Mouse (Mus musculus) spleen, postnatal 10 days (tissue): ENCODE data around the gene Gm45808.
"Not testable (repeated sequence)": the region's sequence is repeated elsewhere in the genome, so short reads cannot be mapped to it uniquely, and the experiment has no call there.

ENCODE experiments used
- DNase-seq, 2 experiments: peaks; one replicate each; pipeline ENCODE4 v3.0.0; 2021 to 2022; ENCODE audit warnings: low spot score in 2 of 2

Gm45808 gene

DNA sequence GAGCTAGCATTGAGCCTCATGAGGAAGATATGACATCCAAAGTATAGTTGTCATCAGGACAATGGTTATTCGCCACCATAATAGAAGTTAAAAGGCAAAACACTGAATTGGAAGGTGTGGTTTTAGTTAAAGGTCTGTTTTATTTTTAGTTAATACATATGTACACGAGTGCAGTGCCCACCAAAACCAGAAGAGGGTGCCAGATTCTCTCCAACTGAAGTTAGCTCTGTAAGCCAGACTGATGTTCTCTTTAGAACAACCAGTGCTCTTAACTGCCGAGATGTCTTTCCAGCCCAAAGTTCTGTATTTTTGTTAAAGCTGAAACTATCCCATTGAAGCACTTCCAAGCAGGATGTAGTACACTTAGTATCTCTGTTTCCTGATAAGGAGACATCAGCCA, 15.7 kb downstream of the Gm45808 start:
- peak; percentile 79 to 90 for DNase-seq

DNA sequence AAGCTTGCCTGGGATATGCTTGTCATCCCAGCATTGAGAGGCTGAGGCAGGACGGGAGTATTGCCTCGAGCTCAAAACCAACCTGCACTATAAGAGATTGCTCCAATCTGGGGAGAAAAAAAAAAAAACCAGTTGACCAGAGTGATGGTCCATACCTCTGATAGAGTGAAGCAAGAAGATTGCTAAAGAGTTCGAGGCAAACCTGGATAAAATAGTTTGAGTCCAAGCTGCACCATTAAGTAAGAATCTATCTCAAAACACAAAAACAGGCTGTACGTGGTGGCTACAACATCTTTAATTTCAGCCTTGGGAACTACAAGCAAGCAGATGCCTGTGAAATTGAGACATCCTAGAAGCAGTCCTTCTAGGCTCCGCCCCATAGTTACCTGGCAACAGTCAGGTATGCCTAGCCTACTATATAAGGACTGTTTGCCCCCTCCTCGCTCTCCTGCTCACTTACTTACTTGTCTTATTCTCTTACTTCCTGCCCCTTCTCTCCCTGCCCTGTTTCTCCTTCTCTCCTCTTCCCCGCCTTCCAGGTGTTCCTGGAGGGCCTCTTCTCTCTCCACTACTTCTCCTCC, 19.4 kb downstream of the Gm45808 start:
- DNase-seq = no peak

DNA sequence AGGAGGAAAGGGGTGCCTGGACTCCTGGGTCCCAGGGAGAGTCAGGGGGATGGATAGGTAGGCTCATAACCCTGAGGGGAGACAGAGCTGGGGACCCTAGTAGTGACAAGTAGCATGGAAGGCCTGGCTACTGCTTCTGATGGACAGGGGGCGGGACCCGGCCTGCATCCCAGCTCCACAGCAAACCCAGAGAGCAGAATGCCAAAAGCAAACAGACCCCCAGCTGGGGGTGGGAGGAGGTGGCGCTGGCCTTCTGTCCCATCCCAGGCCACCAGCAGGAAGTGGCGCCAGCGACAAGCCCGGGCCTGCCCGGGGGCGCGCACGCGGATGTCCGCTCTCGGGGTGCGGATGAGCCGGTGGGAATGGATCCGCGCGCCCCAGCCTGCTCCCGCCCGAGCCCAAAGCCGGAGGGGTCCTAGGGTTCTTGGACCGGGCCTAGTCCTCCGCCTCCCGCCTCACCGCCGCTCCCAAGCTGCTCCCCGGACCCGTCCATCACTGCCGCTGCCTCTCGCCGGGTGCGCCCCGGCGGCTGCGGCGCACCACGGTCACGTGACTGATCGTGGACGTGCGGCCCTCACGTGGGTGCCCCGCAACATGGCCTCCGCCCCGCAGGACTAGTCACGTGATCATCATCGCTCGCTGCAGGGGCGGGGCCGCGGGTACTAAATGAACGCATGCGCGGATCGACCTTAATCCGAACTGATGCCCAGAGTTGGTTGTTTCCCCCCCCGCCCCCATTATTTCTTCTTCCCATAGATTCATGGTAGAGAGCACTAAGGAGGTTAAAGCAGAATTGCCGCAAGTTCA, 20.1 kb downstream of the Gm45808 start, which contains the start of gene Bax:
Gene Bax, minus strand, starts transcription at position 616 of the 807 bp plus-strand sequence.
- DNase-seq = peak; percentile 91 to 97

DNA sequence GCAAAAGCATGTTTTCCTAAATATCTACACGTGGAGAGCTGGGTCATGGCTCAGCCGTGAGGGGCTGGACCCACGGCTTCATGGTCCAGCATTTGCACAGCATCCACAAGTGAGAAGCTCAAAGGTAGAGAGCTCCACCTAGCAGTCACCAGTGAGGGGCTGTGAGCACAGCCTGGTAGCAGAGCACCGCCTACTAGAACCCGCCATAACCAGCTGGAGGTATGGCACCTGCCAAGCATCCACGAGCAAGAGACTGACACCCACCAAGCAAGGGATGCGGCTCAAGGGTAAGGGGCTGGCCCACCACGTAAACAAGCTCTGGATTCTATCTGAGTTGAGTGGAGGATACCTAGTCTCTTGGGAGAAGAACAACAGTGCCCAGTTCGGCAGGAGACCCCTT, 21.1 kb downstream of the Gm45808 start:
- DNase-seq = no peak

DNA sequence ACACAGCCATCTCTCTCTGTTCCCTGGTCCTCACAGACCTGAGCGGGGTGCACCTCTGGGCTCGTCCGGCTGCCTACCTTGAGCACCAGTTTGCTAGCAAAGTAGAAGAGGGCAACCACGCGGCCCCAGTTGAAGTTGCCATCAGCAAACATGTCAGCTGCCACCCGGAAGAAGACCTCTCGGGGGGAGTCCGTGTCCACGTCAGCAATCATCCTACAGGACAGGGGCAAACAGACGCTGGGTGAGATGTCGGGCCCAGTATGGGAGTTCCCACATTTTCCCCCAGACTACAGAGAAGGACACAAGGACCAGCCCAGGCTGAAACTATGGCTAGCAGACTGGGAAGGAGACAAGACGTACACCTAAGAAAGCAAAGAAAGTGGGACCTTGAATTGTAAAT, 21.5 kb downstream of the Gm45808 start:
- no peak for DNase-seq

DNA sequence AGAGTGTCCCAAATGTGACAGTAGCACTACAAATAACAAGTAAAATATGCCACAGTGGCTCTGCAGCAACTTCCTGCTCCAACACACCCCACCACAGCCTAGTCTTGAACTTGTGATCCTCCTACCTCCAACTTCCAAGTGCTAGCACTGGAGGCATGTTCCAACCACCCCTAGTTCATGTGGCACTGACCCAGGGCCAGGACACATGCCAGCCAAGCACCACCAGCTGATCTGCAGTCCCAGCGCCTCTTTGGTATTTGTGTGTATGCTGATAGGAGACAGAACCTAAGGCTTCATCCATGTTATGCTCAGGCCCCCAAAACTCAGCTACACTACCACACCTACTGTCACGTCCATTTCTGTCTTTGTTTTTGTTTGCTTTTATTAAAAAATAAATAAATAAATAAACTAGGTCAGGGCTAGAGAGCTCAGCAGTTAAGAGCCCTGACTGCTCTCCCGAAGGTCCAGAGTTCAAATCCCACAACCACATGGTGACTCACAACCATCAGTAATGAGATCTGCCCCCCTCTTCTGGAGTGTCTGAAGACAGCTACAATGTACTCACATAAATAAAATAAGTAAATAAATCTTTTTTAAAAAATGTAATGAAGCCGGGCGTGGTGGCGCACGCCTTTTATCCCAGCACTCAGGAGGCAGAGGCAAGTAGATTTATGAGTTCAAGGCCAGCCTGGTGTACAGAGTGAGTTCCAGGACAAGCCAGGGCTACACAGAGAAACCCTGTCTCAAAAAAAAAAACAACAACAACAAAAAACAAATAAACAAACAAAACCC, 22.4 kb downstream of the Gm45808 start:
- DNase-seq = no peak

DNA sequence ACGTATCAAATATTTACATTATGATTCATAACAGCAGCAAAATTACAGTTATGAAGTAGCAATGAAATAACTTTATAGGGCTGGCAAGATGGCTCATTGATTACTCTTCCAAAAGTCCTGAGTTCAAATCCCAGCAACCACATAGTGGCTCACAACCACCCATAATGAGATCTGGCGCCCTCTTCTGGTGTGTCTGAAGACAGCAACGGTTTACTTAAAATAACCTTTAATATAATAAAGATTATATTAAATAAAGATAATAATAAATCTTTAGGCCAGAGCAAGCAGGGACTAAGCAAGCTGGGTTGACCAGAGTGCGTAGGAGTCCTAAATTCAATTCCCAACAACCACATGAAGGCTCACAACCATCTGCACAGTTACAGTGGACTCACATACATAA, 23.7 kb downstream of the Gm45808 start:
- not testable (repeated sequence) for DNase-seq

DNA sequence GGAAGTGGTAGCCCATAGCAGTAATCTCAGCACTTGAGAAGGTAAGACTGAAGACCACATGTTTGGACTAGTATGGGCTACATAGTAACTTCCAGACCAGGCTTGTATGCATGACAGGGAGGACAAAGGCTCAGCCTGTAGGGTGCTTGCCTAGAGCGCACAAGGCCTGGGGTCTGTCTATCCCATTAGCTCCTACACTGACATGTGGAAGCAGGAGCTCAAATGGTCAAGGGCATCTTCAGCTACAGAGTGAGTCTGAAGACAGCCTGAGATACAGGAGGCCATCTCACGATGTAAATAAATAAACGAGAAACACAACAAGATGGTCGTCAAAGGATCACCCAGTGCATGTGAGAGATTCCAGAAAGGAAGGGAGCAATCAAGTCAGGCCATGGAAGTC, 24.3 kb downstream of the Gm45808 start:
- DNase-seq = no peak

DNA sequence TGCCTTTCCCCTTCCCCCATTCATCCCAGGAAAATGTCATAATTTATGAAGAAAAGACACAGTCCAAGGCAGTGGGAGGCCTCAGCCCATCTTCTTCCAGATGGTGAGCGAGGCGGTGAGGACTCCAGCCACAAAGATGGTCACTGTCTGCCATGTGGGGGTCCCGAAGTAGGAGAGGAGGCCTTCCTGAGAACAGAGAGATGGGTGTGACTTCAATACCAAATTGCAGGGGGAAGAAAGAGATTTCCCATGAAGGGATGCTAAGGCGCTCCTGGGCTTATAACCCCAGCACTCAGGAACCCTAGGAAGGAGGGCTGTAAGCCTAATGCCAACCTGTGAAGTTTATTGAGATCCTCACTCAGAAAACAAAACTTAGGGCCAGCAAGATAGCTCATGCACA, 24.8 kb downstream of the Gm45808 start:
- DNase-seq = no peak

DNA sequence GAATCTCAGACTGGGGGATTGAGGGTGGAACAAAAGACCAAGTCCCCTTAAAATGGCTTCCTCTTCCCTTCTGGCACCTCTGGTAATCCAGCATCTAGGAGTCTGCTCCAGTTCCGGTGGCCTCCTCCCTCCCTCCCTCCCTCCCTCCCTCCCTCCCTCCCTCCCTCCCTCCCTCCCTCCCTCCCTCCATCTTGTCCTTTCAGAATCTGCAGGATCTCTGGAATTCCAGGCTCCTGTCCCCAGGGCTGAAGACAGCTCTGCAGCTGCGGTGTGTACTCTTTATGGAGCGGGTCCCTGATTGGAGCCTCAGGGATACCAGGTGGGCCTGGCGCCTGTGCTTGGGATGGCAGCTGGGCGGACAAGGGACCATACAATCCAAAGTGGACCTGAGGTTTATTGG, 25.3 kb downstream of the Gm45808 start:
- no peak for DNase-seq

DNA sequence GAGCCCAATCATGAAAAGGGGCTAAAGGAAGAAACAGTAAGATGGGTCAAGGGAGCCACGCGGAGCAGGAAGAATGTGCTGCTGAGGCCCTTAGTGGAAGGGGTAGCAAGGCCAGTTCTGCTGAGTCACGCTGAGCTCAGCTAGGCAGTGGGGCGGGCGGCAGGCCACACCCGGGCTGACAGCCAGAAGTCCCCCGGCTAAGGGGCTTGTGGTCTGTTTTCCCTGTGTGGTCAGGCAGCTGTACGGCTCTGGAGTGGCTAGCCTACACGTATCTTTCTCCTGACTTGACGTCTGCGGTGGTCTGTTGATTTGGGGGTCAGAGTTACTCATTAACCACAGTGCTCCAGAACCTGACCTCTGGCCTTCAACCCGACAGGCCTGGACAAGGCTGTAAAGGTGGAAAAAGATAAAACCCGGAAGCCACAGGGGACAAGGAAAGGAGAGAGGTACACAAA, 25.7 kb downstream of the Gm45808 start:
- DNase-seq = peak; percentile 82 to 90

DNA sequence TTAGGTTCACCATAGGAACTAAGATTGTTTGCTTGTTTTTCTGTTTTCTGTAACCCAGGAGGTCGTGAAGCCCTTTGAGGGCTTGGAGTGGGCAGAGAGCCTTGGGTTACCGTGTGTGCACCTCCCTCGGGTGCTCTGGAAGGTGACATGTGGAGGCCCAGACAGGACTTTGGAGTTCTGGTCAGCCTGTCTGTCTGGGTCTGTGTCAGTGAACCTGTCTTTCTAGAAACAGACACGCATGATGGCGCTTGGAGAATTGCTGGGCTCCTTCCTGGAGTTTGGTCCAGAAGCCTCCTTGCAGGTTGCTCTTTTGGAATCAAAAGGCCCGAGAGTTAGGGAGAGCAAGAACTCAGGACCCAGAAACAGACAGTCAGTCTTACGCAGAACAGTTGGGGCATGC, 26.2 kb downstream of the Gm45808 start:
- DNase-seq = peak; percentile 49 to 55

DNA sequence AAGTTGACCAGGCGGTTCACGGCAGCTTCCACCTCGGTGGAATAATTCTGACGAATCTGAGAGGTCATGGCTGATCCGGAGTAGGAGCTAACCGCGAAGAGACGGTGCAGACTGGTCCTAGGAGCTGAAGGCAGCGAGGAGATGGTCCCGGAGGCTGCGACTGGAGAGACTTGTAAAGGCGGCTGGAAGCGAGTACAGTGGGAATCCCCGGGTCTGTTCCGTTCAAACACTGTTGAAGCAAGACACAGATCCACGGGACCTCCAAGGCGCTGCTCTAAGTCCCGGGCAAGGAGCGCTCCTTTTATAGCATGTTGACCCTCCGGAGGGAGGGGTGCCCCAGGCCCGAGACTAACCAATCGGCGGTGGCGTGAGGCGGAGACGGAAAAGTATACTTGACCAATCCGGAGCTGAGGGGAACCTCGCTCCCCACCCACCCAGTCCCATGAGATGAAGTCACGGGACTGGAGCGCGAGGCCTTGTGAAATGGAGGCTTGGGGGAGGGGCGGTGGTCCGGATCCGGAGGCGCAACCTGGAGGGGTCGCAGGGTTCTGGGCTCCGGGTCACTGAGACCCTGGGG, 27.0 kb downstream of the Gm45808 start, which contains the start of gene Ftl1:
Gene Ftl1, minus strand, starts transcription at position 321 of the 577 bp plus-strand sequence.
- peak; percentile 89 to 95 for DNase-seq

DNA sequence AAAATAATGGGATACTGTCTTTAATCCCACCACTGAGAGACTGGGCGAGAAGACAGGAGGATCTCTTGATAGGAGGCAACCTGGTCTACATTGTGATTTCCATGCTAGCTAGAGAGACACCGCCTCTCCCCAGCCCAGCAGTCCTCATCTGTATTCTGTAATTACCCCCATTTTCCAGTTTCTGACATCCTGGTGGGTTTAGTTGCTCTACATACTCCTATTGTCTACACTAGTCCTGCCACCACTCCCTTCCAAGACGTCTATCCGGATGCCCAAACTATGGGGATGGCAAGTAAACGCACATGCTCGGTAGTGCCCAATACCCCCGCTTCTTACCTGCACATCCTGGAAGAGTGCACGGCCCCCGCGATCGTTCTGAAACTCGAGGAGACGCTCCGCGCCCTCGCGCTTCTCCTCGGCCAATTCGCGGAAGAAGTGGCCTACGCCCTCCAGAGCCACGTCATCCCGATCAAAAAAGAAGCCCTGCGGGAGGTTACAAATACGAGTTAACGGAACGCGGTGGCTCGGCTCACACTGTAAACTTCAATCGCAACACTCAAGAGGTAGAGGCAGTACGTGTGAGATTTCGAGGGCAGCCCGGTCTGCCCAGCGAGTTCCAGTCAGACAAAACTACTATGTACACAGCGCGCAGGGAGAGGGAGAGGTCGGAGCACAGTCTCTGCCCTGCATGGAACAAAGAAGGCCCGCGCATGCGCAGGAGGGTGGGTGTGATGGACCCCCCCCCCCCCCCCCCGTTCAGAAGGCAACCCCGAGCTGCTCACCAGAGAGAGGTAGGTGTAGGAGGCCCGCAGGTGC, 27.7 kb downstream of the Gm45808 start:
- DNase-seq = peak; percentile 78 to 90

DNA sequence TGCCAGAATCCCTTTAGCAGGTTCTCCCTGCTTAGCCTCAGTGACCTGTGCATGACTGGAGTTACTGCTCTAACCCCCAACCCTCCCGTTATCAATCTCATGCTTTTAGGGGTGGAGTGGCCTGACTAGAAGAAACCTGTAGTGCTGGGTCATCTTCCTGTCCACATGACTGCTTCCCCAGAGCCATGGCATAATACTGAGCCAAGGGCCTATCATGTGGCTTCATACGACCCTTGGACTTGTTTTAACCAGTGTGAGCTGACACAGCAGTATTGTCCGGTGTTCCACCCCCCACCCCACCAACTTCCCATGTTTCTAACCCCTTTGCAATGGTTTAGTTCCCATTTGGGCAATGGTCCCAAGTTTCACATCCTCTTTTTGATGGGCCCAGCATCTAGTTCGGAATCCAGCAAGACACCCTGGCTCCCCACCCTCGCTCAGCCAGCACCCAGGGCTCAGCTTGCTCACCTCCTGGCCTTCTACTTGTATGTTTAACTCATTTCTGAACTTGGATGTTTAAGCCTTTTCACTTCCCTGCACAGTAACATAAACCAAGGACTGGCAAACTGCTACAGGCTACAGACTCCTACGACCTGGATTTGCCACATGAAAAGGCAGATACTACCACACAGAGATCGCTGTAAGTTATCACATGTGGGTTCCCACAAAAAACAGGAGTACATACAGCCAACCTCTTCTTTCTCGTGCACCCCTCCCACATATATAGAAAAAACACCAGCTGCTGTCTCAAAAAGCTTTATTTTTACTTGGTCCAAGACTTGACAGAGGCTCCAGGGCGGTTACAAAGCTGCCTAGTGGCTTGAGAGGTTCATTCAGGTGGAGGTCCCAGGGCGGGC, 29.2 kb downstream of the Gm45808 start:
- no peak for DNase-seq

DNA sequence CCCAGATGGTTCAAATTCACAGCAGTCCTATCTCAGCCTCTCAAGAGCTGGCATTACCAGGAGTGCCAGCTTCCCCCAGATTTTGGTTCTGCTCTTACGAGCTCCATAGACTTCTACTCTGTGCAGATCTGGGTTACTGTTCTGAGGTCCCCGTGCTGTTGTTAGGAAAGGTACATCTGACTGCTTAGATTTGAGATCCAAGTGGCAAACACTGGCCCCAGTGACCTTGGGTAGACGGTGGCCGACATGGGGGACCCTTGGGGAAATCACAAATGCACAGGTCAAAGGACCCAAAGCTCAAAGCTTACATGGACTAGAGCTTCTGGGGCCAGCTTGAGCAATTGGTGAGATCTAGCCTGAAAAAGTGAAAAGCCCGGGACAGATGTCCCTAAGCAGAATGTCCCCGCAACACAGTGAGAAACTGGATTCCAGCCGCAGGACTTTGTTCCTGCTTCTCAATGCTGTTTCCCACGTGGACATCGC, 29.8 kb downstream of the Gm45808 start:
- no peak for DNase-seq

DNA sequence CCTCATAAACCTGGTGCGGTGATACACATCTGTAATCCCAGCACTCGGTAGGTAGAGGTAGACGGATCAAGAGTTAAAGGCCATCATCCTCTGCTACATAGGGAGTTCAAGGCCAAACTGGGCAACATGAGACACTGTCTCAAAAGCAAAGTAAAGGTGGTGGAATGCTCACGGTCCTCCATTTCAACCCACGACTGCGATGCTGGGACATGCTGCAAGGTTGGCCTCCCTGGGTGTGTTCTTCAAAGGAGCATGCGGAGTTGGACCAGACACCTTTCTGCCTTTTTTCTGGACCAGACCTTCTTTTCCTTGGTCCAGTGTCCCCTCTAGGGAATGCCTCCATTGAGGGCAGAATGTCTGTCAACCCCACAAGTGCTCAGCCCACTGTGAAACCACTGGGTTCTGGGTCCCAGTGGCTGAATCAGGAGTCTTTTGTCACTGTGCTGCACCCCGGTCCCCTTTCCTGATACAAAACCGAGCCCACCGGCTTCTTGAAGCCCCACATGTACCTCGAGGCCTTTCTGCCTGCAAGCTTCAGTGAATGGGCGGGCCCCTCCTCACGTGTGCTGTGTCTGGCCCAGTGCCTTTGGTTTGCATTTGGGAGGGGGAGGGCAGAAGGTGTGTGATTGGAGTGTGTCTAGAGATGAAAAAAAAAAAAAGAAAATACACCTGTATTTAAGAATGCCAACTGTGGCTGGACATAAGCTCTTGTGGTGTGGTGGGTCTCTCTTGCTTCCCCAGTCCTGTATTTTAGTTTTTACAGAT, 30.5 kb downstream of the Gm45808 start:
- no peak for DNase-seq

DNA sequence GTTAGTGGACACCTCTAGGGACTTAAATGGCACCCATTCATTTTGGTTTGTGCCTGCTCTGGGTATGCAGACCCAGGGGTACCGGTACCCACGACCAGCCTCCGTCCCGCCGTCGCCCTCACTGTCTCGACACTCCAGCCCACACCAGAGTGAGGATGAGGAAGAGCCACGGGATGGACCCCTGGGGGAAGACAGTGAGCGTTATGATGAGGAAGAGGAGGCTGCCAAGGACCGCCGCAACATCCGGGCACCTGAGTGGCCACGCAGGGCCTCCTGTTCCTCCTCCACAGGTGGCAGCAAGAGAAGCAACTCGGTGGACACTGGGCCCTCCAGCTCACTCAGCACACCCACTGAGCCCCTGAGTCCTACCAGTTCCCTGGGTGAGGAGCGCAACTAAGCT, 31.6 kb downstream of the Gm45808 start:
- no peak for DNase-seq

DNA sequence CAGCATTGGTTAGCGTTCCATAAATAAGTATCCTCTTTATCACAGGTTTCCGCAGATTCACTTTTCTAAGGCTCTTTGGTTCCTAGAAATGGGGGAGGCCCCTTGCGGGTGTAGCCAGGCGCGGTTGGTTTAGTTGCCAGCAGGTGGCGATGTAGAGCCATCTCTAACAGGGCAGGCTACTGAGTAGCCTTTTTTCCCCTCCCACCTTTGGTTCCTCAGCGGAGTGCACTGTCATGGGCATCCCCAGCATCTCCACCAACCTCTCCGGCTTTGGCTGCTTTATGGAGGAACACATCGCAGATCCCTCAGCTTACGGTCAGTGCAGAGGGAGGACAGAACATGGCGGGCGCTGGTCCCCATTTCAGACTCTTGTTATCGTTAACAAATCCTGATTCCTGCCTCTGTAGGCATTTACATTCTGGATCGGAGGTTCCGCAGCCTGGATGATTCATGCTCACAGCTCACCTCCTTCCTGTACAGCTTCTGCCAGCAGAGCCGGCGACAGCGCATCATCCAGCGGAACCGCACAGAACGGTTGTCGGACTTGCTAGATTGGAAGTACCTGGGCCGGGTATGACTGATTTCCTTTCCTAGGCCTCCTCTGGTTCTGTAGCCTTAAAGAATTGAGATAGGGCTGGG, 35.1 kb downstream of the Gm45808 start:
- peak; percentile 83 to 91 for DNase-seq
